Mouse (Mus musculus) embryonic facial prominence, embryonic 12.5 days (tissue): ENCODE results near the gene Mcpt8. TPM values are rescaled to one million over a fixed set of nuclear protein-coding genes. Genes with fewer than 3 reads are reported as not detected.
"Not testable (repeated sequence)": the region's sequence is repeated elsewhere in the genome, so short reads cannot be mapped to it uniquely, and the experiment has no call there.

Experiments used
- ATAC-seq: fragments of 200-750 bp; cut with Nextera tagmentation; 2 replicates; pipeline ENCODE4 v1.8.0; 2017; ENCODE audit not compliant: insufficient number of reproducible peaks, insufficient read depth, low FRiP score, low TSS enrichment
- H3K27ac ChIP-seq: fragments of 300-500 bp; sonication (generic); 2 replicates; pipeline ENCODE4 v1.5.1; 2016; ENCODE audit warnings: mild to moderate bottlenecking
- H3K27me3 ChIP-seq: fragments of 300-500 bp; sonication (generic); 2 replicates; pipeline ENCODE4 v1.6.1; 2016; ENCODE audit warnings: mild to moderate bottlenecking, moderate library complexity
- H3K36me3 ChIP-seq: fragments of 300-500 bp; sonication (generic); 2 replicates; pipeline ENCODE4 v1.6.1; 2016; ENCODE audit warnings: mild to moderate bottlenecking
- H3K4me1 ChIP-seq: fragments of 300-500 bp; sonication (generic); 2 replicates; pipeline ENCODE4 v1.6.1; 2016
- H3K4me2 ChIP-seq: fragments of 300-500 bp; sonication (generic); replicated peaks from 2 replicates; pipeline ENCODE4 v1.6.1; 2016; ENCODE audit warnings: mild to moderate bottlenecking, moderate library complexity
- H3K4me3 ChIP-seq: fragments of 300-500 bp; sonication (generic); 2 replicates; pipeline ENCODE4 v1.5.1; 2016; ENCODE audit warnings: mild to moderate bottlenecking
- H3K9ac ChIP-seq: fragments of 300-500 bp; sonication (generic); 2 replicates; pipeline ENCODE4 v1.6.1; 2016; ENCODE audit warnings: mild to moderate bottlenecking, moderate library complexity
- H3K9me3 ChIP-seq: fragments of 300-500 bp; sonication (generic); 2 replicates; pipeline ENCODE4 v1.6.1; 2016; ENCODE audit warnings: mild to moderate bottlenecking, moderate library complexity
- WGBS: fragments of 180-500 bp; shearing (Covaris S2); methylation state at CpG from one replicate; pipeline ENCODE4 v1.1.7; 2016; 5-methylcytosine and 5-hydroxymethylcytosine counted together
- microRNA-seq: library from miRNA; unstranded; fragments of <30 nt; microRNA quantifications from one replicate; pipeline ENCODE4, GENCODE M21; 2017
- polyA plus RNA-seq: library from polyadenylated mRNA; unstranded; fragments of >200 nt; fragmentation: Nextera tagmentation; extraction: Ambion mirVana; gene quantifications from 2 replicates; pipeline ENCODE4 v1.2.1, GENCODE M21; 2016

Mcpt8 gene
- polyA plus RNA-seq, 1 experiment from 2014 or later: not detected

DNA sequence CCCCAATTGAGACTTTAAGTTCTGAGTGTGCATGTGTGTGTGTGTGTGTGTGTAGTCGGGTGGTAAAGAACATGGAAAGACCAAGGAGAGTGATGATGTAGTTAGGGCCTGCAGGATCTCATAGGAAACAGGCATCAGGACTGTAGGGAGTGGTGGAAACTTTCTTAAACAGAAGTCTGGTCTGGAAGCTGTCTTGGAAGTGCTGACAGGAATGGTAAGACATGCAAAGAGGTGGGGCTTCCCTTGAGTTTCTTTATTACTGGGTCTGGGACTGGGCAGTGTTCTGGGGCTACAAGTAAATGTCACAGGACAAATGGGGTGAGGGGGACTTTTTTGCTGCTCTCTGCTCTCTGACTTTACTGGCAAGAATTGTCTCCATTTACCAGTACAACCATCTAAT, 12.5 kb upstream of the Mcpt8 start:
- no peak overlapping the region for H3K27ac ChIP-seq

DNA sequence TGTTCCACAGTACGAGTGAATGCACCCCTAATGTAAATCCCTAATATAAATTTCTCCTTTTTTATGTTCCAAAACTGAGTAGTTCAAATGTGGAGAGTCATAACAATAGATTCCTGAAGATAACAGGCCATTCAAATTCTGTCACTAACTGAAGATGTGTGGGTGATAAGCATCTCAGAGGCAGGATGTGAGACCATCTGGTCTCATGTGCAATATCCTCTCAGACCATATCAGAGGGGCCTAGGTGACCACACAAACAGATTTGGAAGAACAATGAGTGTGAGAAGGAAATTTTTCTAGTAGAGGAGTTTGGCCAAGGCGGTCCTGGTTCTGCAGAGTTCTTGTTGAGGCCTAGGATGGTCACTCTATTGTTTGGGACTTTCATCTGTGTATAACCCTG, 8.3 kb upstream of the Mcpt8 start:
- Histone ChIP-seq H3K9me3 (no peaks in the 10 kb centered on the region), H3K4me1 (no peaks in the 10 kb centered on the region), H3K36me3 (no peaks in the 10 kb centered on the region), H3K9ac (no peak overlapping the region), H3K4me3 (no peak overlapping the region), H3K27ac (no peak overlapping the region), H3K4me2 (no peak overlapping the region), H3K27me3 (no peaks in the 10 kb centered on the region)
- WGBS: 75% methylated on average over 2 of the region's 2 CpGs
- no peak for ATAC-seq

More for the DNA sequence above, 12.5 kb upstream of the Mcpt8 start:
- Histone ChIP-seq H3K27me3 (no peaks in the 10 kb centered on the region), H3K4me1 (no peaks in the 10 kb centered on the region), H3K9me3 (no peaks in the 10 kb centered on the region), H3K36me3 (no peaks in the 10 kb centered on the region), H3K4me2 (no peak overlapping the region), H3K9ac (no peak overlapping the region), H3K4me3 (no peak overlapping the region)
- 77% methylated on average over 1 of the region's 1 CpGs for whole genome bisulfite sequencing
- ATAC-seq: no peak

DNA sequence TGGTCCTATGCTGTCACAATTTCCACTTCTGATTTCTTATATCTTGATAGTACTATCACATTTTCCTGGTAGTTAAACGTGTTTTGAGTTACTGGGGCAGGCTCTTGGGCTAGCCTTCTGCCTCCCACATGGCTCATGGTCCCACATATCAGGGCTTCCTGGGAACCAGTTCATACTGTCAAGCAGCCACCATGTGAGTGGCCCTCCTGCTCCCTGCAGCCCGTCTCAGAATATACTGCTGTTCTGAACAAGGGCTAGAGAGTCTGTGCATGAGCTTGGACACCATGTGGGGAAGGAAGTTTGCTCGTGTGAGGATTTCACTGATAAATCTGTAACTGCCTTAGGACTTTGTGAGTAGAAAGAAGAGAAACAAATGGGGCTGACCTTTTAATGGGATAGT, 1.6 kb upstream of the Mcpt8 start:
- 70% methylated on average over 3 of the region's 3 CpGs for WGBS
- Histone ChIP-seq H3K9ac (no peak overlapping the region), H3K4me1 (no peaks in the 10 kb centered on the region), H3K27me3 (no peaks in the 10 kb centered on the region), H3K36me3 (no peaks in the 10 kb centered on the region), H3K9me3 (no peaks in the 10 kb centered on the region), H3K4me3 (no peak overlapping the region), H3K27ac (no peak overlapping the region), H3K4me2 (no peak overlapping the region)
- no peak for ATAC-seq

DNA sequence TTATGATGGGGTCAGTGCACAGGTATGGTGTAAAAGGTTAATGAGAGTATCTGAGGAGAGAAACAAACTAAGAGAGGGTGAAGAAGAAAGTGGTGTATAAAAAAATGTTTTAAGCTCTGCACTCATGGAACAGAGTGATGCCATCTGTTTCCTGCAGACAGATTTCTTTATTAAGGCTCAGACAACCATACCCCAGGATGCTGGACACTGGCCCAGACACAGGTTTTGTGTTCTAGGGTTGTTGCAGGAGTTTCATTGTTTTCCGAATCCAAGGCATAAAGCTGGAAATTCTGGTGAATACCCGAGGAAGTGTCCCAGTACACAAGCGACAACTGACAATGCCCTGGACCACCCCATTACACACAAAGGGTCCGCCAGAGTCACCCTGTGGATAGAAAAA, 3.1 kb downstream of the Mcpt8 start:
- Histone ChIP-seq H3K27me3 (no peaks in the 10 kb centered on the region), H3K9ac (no peak overlapping the region), H3K9me3 (no peaks in the 10 kb centered on the region), H3K36me3 (no peaks in the 10 kb centered on the region), H3K27ac (no peak overlapping the region), H3K4me1 (no peaks in the 10 kb centered on the region), H3K4me3 (no peak overlapping the region), H3K4me2 (no peak overlapping the region)
- ATAC-seq: no peak
- WGBS: 90% methylated on average over 4 of the region's 4 CpGs

DNA sequence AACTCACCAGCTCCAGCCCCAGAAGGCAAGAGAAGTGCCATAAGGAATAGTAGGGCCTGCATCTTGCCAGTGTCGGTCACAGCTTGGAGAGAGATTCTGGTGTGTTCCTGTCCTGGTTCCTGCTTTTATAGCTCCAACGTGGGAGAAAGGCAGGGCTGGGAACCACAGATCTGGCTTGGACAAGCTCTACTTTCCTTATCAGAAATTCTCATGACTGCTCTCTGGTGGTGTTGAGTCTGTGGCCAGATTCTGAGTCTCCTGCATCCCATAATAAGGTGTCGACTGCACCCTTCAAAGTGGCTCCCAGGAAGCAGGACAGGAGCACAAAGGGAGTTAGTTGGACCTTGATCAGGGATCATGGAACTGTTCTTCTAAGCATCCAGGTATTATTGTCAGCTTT, 22.9 kb downstream of the Mcpt8 start, which contains the start of gene Mcpt4:
Mcpt4 (minus strand) TSS at position 101 of the 400 bp plus-strand sequence.
- H3K9me3 ChIP-seq, H3K9ac ChIP-seq, H3K4me2 ChIP-seq, H3K27me3 ChIP-seq, ATAC-seq, H3K4me1 ChIP-seq, H3K4me3 ChIP-seq, H3K36me3 ChIP-seq, H3K27ac ChIP-seq: not testable (repeated sequence)
- 88% methylated on average over 3 of the region's 3 CpGs for WGBS

DNA sequence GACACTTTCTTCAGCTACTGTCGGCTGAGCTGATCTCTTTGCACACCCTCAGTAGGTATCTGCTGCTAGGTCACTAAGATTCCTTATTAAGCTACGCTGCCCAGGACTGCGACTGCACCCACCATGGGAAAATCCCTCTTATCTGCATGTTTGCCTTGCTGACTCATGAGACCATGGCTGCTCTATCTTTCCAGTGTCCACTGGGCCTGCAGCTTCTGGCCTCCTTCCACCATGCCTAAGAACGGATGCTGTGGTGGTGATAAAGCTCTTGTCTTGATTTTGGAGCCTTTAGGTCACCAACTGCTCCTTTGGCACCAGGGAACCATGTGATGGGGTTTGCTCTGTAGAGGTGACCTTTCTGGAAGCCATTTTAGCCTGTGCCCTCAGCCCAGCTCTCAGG, 27.4 kb downstream of the Mcpt8 start:
- H3K27me3 ChIP-seq: no peaks in the 10 kb centered on the region
- H3K9ac ChIP-seq: no peak overlapping the region
- no peaks in the 10 kb centered on the region for H3K36me3 ChIP-seq
- no peak overlapping the region for H3K4me3 ChIP-seq
- no peaks in the 10 kb centered on the region for H3K4me1 ChIP-seq
- H3K9me3 ChIP-seq: no peaks in the 10 kb centered on the region
- 86% methylated on average over 4 of the region's 4 CpGs for WGBS
- no peak for ATAC-seq
- no peak overlapping the region for H3K27ac ChIP-seq
- no peak overlapping the region for H3K4me2 ChIP-seq

DNA sequence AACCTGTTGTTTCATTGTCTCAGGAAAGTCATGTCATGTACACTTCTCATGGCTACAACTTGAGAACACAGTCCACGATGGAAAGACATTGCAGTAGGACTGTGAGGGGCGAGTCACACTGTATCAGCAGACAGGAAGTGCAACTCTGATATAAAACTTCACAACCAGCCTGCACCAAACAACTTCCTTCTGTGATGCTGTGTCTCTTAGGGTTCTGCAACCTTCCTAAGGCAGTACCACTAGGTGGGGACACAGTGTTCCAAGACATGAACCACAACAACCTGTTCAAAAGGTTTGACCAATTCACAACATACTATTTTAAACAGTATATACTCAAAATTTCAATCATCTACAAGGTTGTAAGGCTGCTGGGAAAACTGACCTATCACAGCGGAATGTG, 29.7 kb downstream of the Mcpt8 start:
- H3K4me1 ChIP-seq: no peaks in the 10 kb centered on the region
- ATAC-seq: no peak
- H3K9ac ChIP-seq: no peak overlapping the region
- no peak overlapping the region for H3K4me3 ChIP-seq
- no peaks in the 10 kb centered on the region for H3K9me3 ChIP-seq
- H3K27ac ChIP-seq: no peak overlapping the region
- no peak overlapping the region for H3K4me2 ChIP-seq
- H3K27me3 ChIP-seq: no peaks in the 10 kb centered on the region
- 86% methylated on average over 3 of the region's 3 CpGs for WGBS
- H3K36me3 ChIP-seq: no peaks in the 10 kb centered on the region

DNA sequence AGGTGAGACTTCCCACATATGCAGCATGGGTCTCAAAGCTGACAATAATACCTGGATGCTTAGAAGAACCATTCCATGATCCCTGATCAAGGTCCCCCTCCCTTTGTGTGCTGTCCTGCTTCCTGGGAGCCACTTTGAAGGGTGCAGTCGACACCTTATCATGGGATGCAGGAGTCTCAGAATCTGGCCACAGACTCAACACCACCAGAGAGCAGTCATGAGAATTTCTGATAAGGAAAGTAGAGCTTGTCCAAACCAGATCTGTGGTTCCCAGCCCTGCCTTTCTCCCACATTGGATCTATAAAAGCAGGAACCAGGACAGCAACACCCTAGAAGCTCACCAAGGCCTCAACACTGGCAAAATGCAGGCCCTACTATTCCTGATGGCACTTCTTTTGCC, 43.3 kb downstream of the Mcpt8 start, which contains the start of gene Mcpt2:
Mcpt2 (plus strand) TSS at position 250 of the 400 bp plus-strand sequence.
- H3K4me3 ChIP-seq, H3K9me3 ChIP-seq, ATAC-seq, H3K27me3 ChIP-seq, H3K36me3 ChIP-seq, H3K27ac ChIP-seq, H3K4me2 ChIP-seq, H3K4me1 ChIP-seq, H3K9ac ChIP-seq: not testable (repeated sequence)
- WGBS: 84% methylated on average over 1 of the region's 1 CpGs

DNA sequence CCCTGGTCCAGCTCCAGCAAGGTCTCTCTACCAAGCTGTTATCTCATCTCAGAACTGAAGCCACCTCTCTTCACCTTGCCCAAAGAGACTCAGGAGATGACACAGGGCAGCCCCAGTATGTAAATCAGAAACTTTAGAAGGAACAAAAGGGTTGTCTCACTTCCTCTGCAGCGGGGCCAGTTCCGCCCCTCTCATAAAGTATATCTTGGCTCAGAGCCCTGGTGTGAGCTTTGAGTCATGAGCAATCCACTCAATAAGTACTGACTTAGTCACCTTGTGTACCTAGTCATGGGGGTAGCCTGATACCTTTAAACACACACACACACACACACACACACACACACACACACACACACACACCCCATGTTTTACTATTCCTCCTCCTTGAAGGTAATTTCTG, 50.6 kb downstream of the Mcpt8 start:
- Histone ChIP-seq H3K27me3 (no peaks in the 10 kb centered on the region), H3K27ac (no peak overlapping the region), H3K4me3 (no peak overlapping the region), H3K36me3 (no peaks in the 10 kb centered on the region), H3K9me3 (no peaks in the 10 kb centered on the region), H3K9ac (no peak overlapping the region), H3K4me1 (no peaks in the 10 kb centered on the region), H3K4me2 (no peak overlapping the region)
- WGBS: 78% methylated on average over 2 of the region's 2 CpGs
- ATAC-seq: no peak

Small RNAs within 50 kb of the gene (microRNA-seq; reads per million reads assigned to microRNA genes)
- gene Mir6949: not detected

Other genes with a start within 250 kb of the Mcpt8 start
- gene Nynrin, start 231.3 kb downstream of the Mcpt8 start, polyA plus RNA-seq: 41.4 and 41.7 TPM in 2 replicates
- gene Cbln3, start 200.9 kb downstream of the Mcpt8 start, polyA plus RNA-seq: 0.28 and 0.42 TPM in 2 replicates
- gene Khnyn, start 200.3 kb downstream of the Mcpt8 start, polyA plus RNA-seq: 31.6 and 31.8 TPM in 2 replicates
- 69.9 and 77.7 TPM in 2 replicates for gene Sdr39u1, start 185.0 kb downstream of the Mcpt8 start, polyA plus RNA-seq
- gene Cma1, start 140.6 kb downstream of the Mcpt8 start, polyA plus RNA-seq: 0.60 and 0.85 TPM in 2 replicates
- gene Cma2, start 134.3 kb downstream of the Mcpt8 start, polyA plus RNA-seq: not detected in 2 replicates
- gene Mcpt1, start 67.3 kb downstream of the Mcpt8 start, polyA plus RNA-seq: not detected in 2 replicates
- not detected in 2 replicates for gene Mcpt9, start 54.8 kb downstream of the Mcpt8 start, polyA plus RNA-seq
- not detected in 2 replicates for gene Mcpt2, start 43.2 kb downstream of the Mcpt8 start, polyA plus RNA-seq
- not detected in 2 replicates for gene Mcpt4, start 23.0 kb downstream of the Mcpt8 start, polyA plus RNA-seq
- not detected in 2 replicates for gene Ctsg, start 17.3 kb upstream of the Mcpt8 start, polyA plus RNA-seq
- gene Gzme, start 35.4 kb upstream of the Mcpt8 start, polyA plus RNA-seq: not detected in 2 replicates
- not detected in 2 replicates for gene Gzmd, start 47.3 kb upstream of the Mcpt8 start, polyA plus RNA-seq
- gene Gzmg, start 74.3 kb upstream of the Mcpt8 start, polyA plus RNA-seq: not detected in 2 replicates
- not detected in 2 replicates for gene Gzmn, start 89.3 kb upstream of the Mcpt8 start, polyA plus RNA-seq
- gene Gzmf, start 126.1 kb upstream of the Mcpt8 start, polyA plus RNA-seq: not detected in 2 replicates
- not detected in 2 replicates for gene Gzmc, start 149.4 kb upstream of the Mcpt8 start, polyA plus RNA-seq
- 0.22 TPM in 1 of 2 replicates, not detected in the other for gene Gzmb, start 177.0 kb upstream of the Mcpt8 start, polyA plus RNA-seq